Comparison of ENCODE assay signal across 13 mouse cellular contexts in the genomic region with DNA sequence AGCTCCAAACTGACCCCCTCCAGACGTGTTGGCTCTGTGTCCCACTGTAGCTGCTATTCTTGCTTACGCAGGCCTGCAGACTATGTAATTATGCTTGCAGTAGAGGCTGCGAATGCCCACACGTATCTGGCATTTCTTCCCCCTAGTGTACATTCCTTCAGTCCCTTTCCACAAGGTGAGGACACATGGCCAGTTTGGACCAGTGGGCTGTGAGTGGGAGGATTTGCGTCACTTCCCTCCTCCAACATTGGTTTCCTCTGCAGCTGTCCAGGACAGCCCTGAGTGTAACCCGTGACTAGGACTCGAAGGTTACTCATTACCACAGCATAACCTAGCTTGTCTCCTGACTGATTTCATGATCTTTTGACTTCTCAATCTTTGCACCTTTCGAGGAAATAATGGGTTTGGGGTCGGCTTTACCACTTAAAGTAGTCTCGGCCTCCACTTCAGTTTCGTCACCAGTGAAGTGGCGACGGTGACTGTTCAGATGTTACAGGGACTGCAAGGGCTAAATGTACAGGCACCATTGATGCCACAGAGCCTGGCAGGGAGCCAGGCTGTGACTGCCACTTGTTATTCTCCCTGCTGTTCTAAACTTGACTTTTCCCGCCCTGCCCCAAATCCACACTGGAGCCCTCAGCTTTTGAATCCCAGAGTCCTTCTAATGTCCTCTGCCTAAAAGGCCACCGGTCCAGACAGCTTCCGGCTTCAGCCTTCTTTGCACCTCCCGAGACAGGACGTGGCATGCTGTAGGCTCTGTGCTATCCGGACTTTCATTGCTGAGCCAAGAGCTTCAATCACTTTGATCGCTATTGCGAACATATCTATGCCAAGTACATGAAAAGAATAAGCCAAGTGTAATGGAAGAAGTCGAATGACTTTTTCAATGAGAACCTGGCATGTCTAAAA. TPM values are rescaled to one million over a fixed set of nuclear protein-coding genes. Genes with fewer than 3 reads are reported as not detected.
A peak's percentile ranks its signal among the peaks of the same experiment; 100 is the strongest.
DNase-seq lines count a peak whose midpoint lies in the region; ATAC-seq and TF ChIP-seq lines count a peak whose summit lies in the region.
"Had no signal": no experiment of that assay in that cellular context is flagged by ENCODE, and none has a peak within 500 bp of the region (broad histone marks: within the 10 kb centered on the region; RNA-seq: fewer than 3 reads in every experiment).

No protein-coding gene starts in this region.

- intact Hi-C loops in heart, adult 2 months (cut with DNase I), result no loop called here

- ATAC-seq in megakaryocyte progenitor cell, adult 5-6 weeks (replicated peaks; ENCODE audit: poor library complexity), result peak; percentile 76

- no peak for TF ChIP-seq POLR2A in heart, adult 2 months (IDR thresholded peaks at IDR 0.05; ENCODE audit: insufficient read depth, low read depth, low read length)

- no peaks in the 10 kb centered on the region for H3K36me3 ChIP-seq in heart, adult 2 months (ENCODE audit: control insufficient read depth, insufficient read depth, low read length)
- H3K36me3 ChIP-seq: forebrain, embryonic 10.5 days; G1E had no signal

- H3K4me1 ChIP-seq in heart, adult 2 months (ENCODE audit: control insufficient read depth, insufficient read depth, low read length), result peaks cover 2% of the 10 kb centered on the region; the same call in 1 of the 2 replicates
- H3K4me1 ChIP-seq: megakaryocyte, embryonic 14.5 days had no signal

- H3K27me3 ChIP-seq in heart, adult 2 months (ENCODE audit: control insufficient read depth, insufficient read depth, low read length), result no peaks in the 10 kb centered on the region

- no peak for TF ChIP-seq EP300 in heart, adult 2 months (IDR thresholded peaks at IDR 0.05; ENCODE audit: insufficient read depth, low read depth, low read length)

- H3K4me3 ChIP-seq in heart, adult 2 months, result no peak overlapping the region
- H3K4me3 ChIP-seq: forebrain, embryonic 10.5 days; megakaryocyte, embryonic 14.5 days had no signal

- no peak overlapping the region for H3K9ac ChIP-seq in heart, adult 2 months (ENCODE audit: low read depth, low read length)

- H3K79me2 ChIP-seq in heart, adult 2 months (replicated peaks; ENCODE audit: control insufficient read depth, insufficient read depth, low read length), result no peaks in the 10 kb centered on the region

- DNase-seq in heart, postnatal 4 days, result peak; percentile 23
- DNase-seq in heart, adult 2 months, result no peak
- DNase-seq in right cerebral cortex, adult 18-20 months, result peak; percentile 51
- no peak for DNase-seq in right cerebral cortex, postnatal 25 days
- DNase-seq in kidney, adult 9 months, result peak; percentile 74
- no peak for DNase-seq in layer of hippocampus, adult 9-10 months (ENCODE audit: low spot score)
- DNase-seq: cerebellum, adult 9-10 months had no signal

- TF ChIP-seq CTCF in heart, adult 2 months (IDR thresholded peaks at IDR 0.05), result no peak

- 65% methylated on average over 22 of the region's 22 CpGs for whole genome bisulfite sequencing in heart, adult 2 months

- no peak overlapping the region for H3K27ac ChIP-seq in heart, adult 2 months
- H3K27ac ChIP-seq: forebrain, embryonic 10.5 days had no signal

RNA-seq across cellular contexts. Expression of a gene that starts 7.1 kb away (rescaled TPM):
- 10 to 100 TPM; 32.9 to 34.0 TPM for total RNA-seq in heart, postnatal 4 days (2021)
- 1 to 10 TPM; 6.5 to 8.5 TPM for total RNA-seq in heart, adult 2 months (2021)
- polyA plus RNA-seq in heart, adult 2 months (2012; rRNA removed), result 4.8 and 7.1 TPM in 2 replicates
- total RNA-seq in megakaryocyte progenitor cell, adult 5-6 weeks (2015), result 1.2 and 1.5 TPM in 2 replicates
- total RNA-seq in megakaryocyte progenitor cell, adult 5-6 weeks (2017), result 0.07 and 0.08 TPM in 2 replicates
- total RNA-seq: neutrophil, adult 5-6 weeks had no signal
- polyA plus RNA-seq: G1E had no signal

RNA-seq across cellular contexts. Expression of a gene that starts 22.2 kb away (rescaled TPM):
- total RNA-seq in heart, postnatal 4 days (2021), result under 1 TPM in 1 of 2 experiments, not detected in 1; 0.21 TPM
- total RNA-seq in heart, adult 2 months (2021), result not detected
- 0.12 TPM in 2 replicates for polyA plus RNA-seq in heart, adult 2 months (2012; rRNA removed)
- not detected in 2 replicates for total RNA-seq in megakaryocyte progenitor cell, adult 5-6 weeks (2015)
- total RNA-seq in megakaryocyte progenitor cell, adult 5-6 weeks (2017), result not detected in 2 replicates
- total RNA-seq: G1E; neutrophil, adult 5-6 weeks had no signal
- polyA plus RNA-seq: forebrain, embryonic 10.5 days; G1E had no signal

RNA-seq across cellular contexts. Expression of a gene that starts 44.6 kb away (rescaled TPM):
- not detected for total RNA-seq in heart, postnatal 4 days (2021)
- total RNA-seq in heart, adult 2 months (2021), result not detected
- not detected in 2 replicates for polyA plus RNA-seq in heart, adult 2 months (2012; rRNA removed)
- not detected in 2 replicates for total RNA-seq in megakaryocyte progenitor cell, adult 5-6 weeks (2015)
- not detected in 2 replicates for total RNA-seq in megakaryocyte progenitor cell, adult 5-6 weeks (2017)
- total RNA-seq: G1E; left cerebral cortex, postnatal 25 days; neutrophil, adult 5-6 weeks had no signal
- polyA plus RNA-seq: forebrain, embryonic 10.5 days; G1E had no signal

Comparison
In these comparisons a context has a peak if more than half of its experiments do, and no peak if none do; other contexts are left out.
1. DNase-seq: peak in heart, postnatal 4 days (single experiment), right cerebral cortex, adult 18-20 months (single experiment) and kidney, adult 9 months (single experiment); none in heart, adult 2 months (0 of 2), right cerebral cortex, postnatal 25 days (single experiment) and layer of hippocampus, adult 9-10 months (single experiment).